Mouse (Mus musculus) cortical plate, adult 2 months (tissue): ENCODE data around the gene Tubb5. TPM values are rescaled to one million over a fixed set of nuclear protein-coding genes. Genes with fewer than 3 reads are reported as not detected.

ENCODE experiments used
- H3K27ac ChIP-seq: fragments of 200-500 bp; 2 replicates; pipeline ENCODE4 v1.5.1; 2012; ENCODE audit warnings: low read length, control low read depth, inconsistent platforms; ENCODE audit not compliant: insufficient read depth
- H3K4me1 ChIP-seq: fragments of 200-500 bp; 2 replicates; pipeline ENCODE4 v1.6.1; 2011; ENCODE audit warnings: low read length; ENCODE audit not compliant: control insufficient read depth, insufficient read depth
- H3K4me3 ChIP-seq: fragments of 200-500 bp; 2 replicates; pipeline ENCODE4 v1.5.1; 2011; ENCODE audit warnings: mild to moderate bottlenecking, low read length, control low read depth; ENCODE audit not compliant: insufficient read depth
- CTCF ChIP-seq: fragments of 200-500 bp; IDR thresholded peaks from 2 replicates; pipeline ENCODE4 v1.5.1; 2011; ENCODE audit warnings: mild to moderate bottlenecking, control low read depth, low read length; ENCODE audit not compliant: insufficient read depth; ENCODE audit errors: extremely low read depth
- POLR2A ChIP-seq: fragments of 200-500 bp; IDR thresholded peaks from 2 replicates; pipeline ENCODE4 v1.6.1; 2011; ENCODE audit warnings: mild to moderate bottlenecking, low read length, control low read depth; ENCODE audit not compliant: insufficient read depth; ENCODE audit errors: extremely low read depth
- polyA plus RNA-seq: library from polyadenylated mRNA; depleted of rRNA; stranded (reverse); fragments of >200 nt; gene quantifications from 2 replicates; pipeline ENCODE4 v1.2.3, GENCODE M21; 2012

Tubb5 gene
- polyA plus RNA-seq, 1 experiment: 474 TPM

GRCm38 (mm10) chr17:35838570-35838969, 464 bp upstream of the Tubb5 start:
- Histone ChIP-seq H3K4me3 (no peak overlapping the region; the same call in 1 of the 2 replicates), H3K27ac (no peak overlapping the region), H3K4me1 (peaks cover 3% of the 10 kb centered on the region; the same call in 1 of the 2 replicates)
- no peak for TF ChIP-seq POLR2A
- TF ChIP-seq CTCF: no peak

GRCm38 (mm10) chr17:35837487-35837886, 619 bp downstream of the Tubb5 start:
- TF ChIP-seq POLR2A (no peak), CTCF (no peak)
- peaks cover 3% of the 10 kb centered on the region; the same call in 1 of the 2 replicates for H3K4me1 ChIP-seq
- H3K4me3 ChIP-seq: peak overlapping the region; percentile 75
- peak overlapping the region; percentile 83 for H3K27ac ChIP-seq

GRCm38 (mm10) chr17:35836991-35837422, 1.1 kb downstream of the Tubb5 start:
- peaks cover 3% of the 10 kb centered on the region; the same call in 1 of the 2 replicates for H3K4me1 ChIP-seq

GRCm38 (mm10) chr17:35836178-35836965, 1.7 kb downstream of the Tubb5 start:
- Histone ChIP-seq H3K27ac (peak overlapping the region; percentile 54; the same call in 1 of the 2 replicates), H3K4me3 (peak overlapping the region; percentile 75), H3K4me1 (peaks cover 3% of the 10 kb centered on the region; the same call in 1 of the 2 replicates)
- TF ChIP-seq POLR2A (no peak), CTCF (peak; percentile 80)

More at GRCm38 (mm10) chr17:35836991-35837422, 1.1 kb downstream of the Tubb5 start:
- Histone ChIP-seq H3K4me3 (peak overlapping the region; percentile 75), H3K27ac (peak overlapping the region; percentile 83)
- no peak for TF ChIP-seq CTCF
- TF ChIP-seq POLR2A: 0 out of 2 replicates have a peak, but pooled peaks have one; percentile 32

- TF ChIP-seq POLR2A: peak; percentile 29; the same call in 1 of the 2 replicates
- no peak for TF ChIP-seq CTCF
- Histone ChIP-seq H3K27ac (no peak overlapping the region), H3K4me3 (no peak overlapping the region; the same call in 1 of the 2 replicates), H3K4me1 (peaks cover 3% of the 10 kb centered on the region; the same call in 1 of the 2 replicates)
These were observed 2.5 kb downstream of the Tubb5 start for GRCm38 (mm10) chr17:35835424-35836140.

GRCm38 (mm10) chr17:35834696-35835422, 3.2 kb downstream of the Tubb5 start:
- H3K4me3 ChIP-seq: no peak overlapping the region
- no peak overlapping the region for H3K27ac ChIP-seq
- H3K4me1 ChIP-seq: peaks cover 3% of the 10 kb centered on the region; the same call in 1 of the 2 replicates
- TF ChIP-seq POLR2A (peak; percentile 9; the same call in 1 of the 2 replicates), CTCF (0 out of 2 replicates have a peak, but pooled peaks have one; percentile 3)

- TF ChIP-seq POLR2A: no peak
- no peak for TF ChIP-seq CTCF
- H3K4me1 ChIP-seq: peaks cover 3% of the 10 kb centered on the region; the same call in 1 of the 2 replicates
- no peak overlapping the region for H3K27ac ChIP-seq
- H3K4me3 ChIP-seq: no peak overlapping the region
These were observed 4.2 kb downstream of the Tubb5 start for GRCm38 (mm10) chr17:35833894-35834293.

GRCm38 (mm10) chr17:35833239-35833751, 4.8 kb downstream of the Tubb5 start:
- H3K4me1 ChIP-seq: peaks cover 3% of the 10 kb centered on the region; the same call in 1 of the 2 replicates
- no peak overlapping the region for H3K27ac ChIP-seq
- TF ChIP-seq CTCF (no peak), POLR2A (no peak)
- H3K4me3 ChIP-seq: no peak overlapping the region
